Mouse (Mus musculus) neutrophil, adult 59 days (primary cell): ENCODE data around the gene Sult2a1. TPM values are rescaled to one million over a fixed set of nuclear protein-coding genes. Genes with fewer than 3 reads are reported as not detected.

Source experiments
- total RNA-seq, 2 experiments: library from RNA; stranded (reverse); gene quantifications; 1 replicate in 1 of 2; 2 replicates in 1 of 2; pipeline ENCODE4 v1.2.4; 2023

Sult2a1 gene
- not detected for total RNA-seq

GRCm38 (mm10) chr7:13837309-13837708 lies at the start of gene Sult2a1:
Gene Sult2a1 (minus strand): TSS chr7:13837409.

Other genes with a start within 250 kb of the Sult2a1 start
- gene Sult2a5, start 213.4 kb downstream of the Sult2a1 start, total RNA-seq = not detected
- gene Sult2a2, start 103.9 kb downstream of the Sult2a1 start, total RNA-seq = not detected
- gene Sult2a4, start 152.2 kb upstream of the Sult2a1 start, total RNA-seq = not detected